Mouse (Mus musculus) lung, postnatal 0 days (tissue): ENCODE results near the gene Mapk8ip3. TPM values are rescaled to one million over a fixed set of nuclear protein-coding genes. Genes with fewer than 3 reads are reported as not detected.

Source experiments
- ATAC-seq: fragments of 200-750 bp; cut with Nextera tagmentation; 2 replicates; pipeline ENCODE4 v1.8.0; 2017; ENCODE audit warnings: moderate library complexity
- DNase-seq: peaks from one replicate; pipeline ENCODE4 v3.0.0-alpha.2; 2016; ENCODE audit warnings: low spot score
- H3K27ac ChIP-seq: fragments of 300-500 bp; sonication (generic); 2 replicates; pipeline ENCODE4 v1.5.1; 2014; ENCODE audit warnings: antibody characterized with exemption, mild to moderate bottlenecking, low read length, mixed read lengths
- H3K27me3 ChIP-seq: fragments of 300-500 bp; sonication (generic); replicated peaks from 2 replicates; pipeline ENCODE4 v1.6.1; 2014; ENCODE audit warnings: low read length, mixed read lengths; ENCODE audit not compliant: insufficient read depth
- H3K36me3 ChIP-seq: fragments of 300-500 bp; sonication (generic); 2 replicates; pipeline ENCODE4 v1.6.1; 2014; ENCODE audit warnings: low read length, mixed read lengths; ENCODE audit not compliant: insufficient read depth
- H3K4me1 ChIP-seq: fragments of 300-500 bp; sonication (generic); 2 replicates; pipeline ENCODE4 v1.6.1; 2014; ENCODE audit warnings: antibody characterized with exemption, low read depth, low read length, mixed read lengths; ENCODE audit not compliant: insufficient read depth
- H3K4me2 ChIP-seq: fragments of 300-500 bp; sonication (generic); replicated peaks from 2 replicates; pipeline ENCODE4 v1.6.1; 2014; ENCODE audit warnings: low read depth, mild to moderate bottlenecking, low read length, moderate library complexity, mixed read lengths
- H3K4me3 ChIP-seq: fragments of 300-500 bp; sonication (generic); 2 replicates; pipeline ENCODE4 v1.5.1; 2014; ENCODE audit warnings: low read depth, low read length
- H3K9ac ChIP-seq: fragments of 300-500 bp; sonication (generic); replicated peaks from 2 replicates; pipeline ENCODE4 v1.6.1; 2014; ENCODE audit warnings: low read depth, mild to moderate bottlenecking
- H3K9me3 ChIP-seq: fragments of 300-500 bp; sonication (generic); 2 replicates; pipeline ENCODE4 v1.6.1; 2016; ENCODE audit warnings: low read length, mixed read lengths
- CTCF ChIP-seq: IDR thresholded peaks from 2 replicates; pipeline ENCODE4 v1.5.1; 2016; ENCODE audit warnings: antibody characterized with exemption, mild to moderate bottlenecking
- EP300 ChIP-seq: IDR thresholded peaks from 2 replicates; pipeline ENCODE4 v1.6.1; 2016; ENCODE audit warnings: antibody characterized with exemption, mild to moderate bottlenecking, control low read depth
- WGBS: fragments of 180-500 bp; shearing (Covaris S2); extraction: QIAGEN DNeasy Blood & Tissue Kit; methylation state at CpG from one replicate; pipeline ENCODE4 v1.1.7; 2014; 5-methylcytosine and 5-hydroxymethylcytosine counted together
- polyA plus RNA-seq: library from polyadenylated mRNA; unstranded; fragments of >200 nt; fragmentation: Nextera tagmentation; extraction: Ambion mirVana; gene quantifications from 2 replicates; pipeline ENCODE4 v1.2.1, GENCODE M21; 2015

Gene Mapk8ip3
- polyA plus RNA-seq, 1 experiment from 2014 or later, result 9.7 TPM

DNA sequence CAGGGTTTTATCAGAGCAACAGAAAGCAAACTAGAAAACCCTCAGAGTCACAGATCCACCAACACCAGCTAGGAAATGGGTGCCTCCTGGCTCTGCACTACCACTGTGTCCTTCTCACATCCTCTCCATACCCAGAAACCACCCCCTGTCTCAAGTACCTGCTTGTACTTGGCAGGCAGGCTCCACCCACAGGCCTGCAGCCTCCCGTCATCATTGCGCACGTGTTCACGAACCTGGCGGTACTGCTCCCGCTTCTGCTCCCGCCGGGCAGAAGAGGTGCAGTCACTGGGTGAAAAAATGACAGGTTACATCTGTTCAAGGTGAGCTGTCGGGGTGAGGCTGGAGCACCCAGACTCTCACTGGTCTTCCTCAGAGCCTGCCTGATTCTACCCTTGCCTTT is 33.0 kb downstream of the Mapk8ip3 start:
- Histone ChIP-seq H3K4me3 (no peak overlapping the region), H3K4me1 (no peaks in the 10 kb centered on the region), H3K9me3 (no peaks in the 10 kb centered on the region), H3K36me3 (peaks cover 83% of the 10 kb centered on the region), H3K4me2 (no peak overlapping the region), H3K9ac (no peak overlapping the region), H3K27ac (no peak overlapping the region), H3K27me3 (no peaks in the 10 kb centered on the region)
- DNase-seq, result no peak
- TF ChIP-seq CTCF (no peak), EP300 (no peak)
- 78% methylated on average over 9 of the region's 9 CpGs for WGBS
- ATAC-seq, result peak; percentile 41

DNA sequence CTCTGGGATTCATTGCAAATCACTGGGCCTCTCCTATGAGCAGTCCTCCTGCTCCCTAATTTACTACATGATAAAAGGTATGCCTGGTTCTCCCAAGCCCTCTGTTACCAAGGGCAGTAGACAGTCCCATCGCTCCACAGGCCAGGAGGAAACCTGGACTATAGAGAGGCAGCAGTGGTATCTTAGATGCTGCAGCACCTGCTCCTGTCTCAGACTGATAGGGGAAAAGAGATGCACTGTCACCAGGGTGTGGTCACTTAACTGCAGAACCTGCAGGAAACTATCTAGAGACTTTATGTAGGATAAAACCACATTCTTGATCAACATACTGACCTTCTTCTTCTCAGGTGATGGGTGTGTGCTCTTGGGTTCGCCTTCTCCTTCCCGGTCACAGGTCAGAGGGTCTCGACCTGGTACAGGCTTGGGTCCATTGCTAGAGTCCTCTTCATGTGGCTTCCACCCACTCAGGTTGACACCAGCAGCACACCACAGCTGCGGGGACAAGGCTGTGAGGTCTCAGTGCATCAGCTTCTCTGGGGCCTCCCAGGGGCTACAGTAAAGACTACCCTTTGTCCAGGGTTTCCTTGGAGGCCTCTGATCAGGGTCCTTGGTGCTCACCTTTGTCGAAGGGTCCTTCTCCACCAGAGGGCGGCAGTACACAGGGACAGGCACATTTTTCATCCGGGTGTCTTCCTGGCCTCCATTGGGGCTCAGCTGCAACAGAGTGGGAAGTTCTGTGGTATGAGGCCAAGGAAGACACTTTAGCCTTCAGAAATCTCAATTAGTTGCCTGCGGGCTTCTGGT is 33.9 kb downstream of the Mapk8ip3 start:
- ATAC-seq, result no peak

DNA sequence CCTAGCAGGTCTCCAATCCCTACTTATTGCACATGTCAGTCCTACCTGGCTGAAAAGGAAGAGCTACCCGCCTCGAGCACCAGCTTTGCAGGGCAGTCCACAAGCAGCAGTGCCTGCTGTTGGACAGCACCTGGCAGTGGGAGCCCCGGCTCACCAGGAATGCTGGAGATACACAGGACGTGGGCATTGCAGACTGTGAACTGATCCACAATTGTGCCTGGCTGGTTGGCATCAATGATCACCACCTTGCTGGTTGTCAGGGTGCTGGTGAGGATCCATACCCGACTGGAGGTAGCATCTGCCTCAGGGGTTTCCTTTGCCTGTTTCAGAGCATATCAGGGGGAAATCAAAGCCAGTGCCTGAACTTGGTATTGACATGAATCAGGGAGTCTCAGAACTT is 34.7 kb downstream of the Mapk8ip3 start:
- TF ChIP-seq EP300, result no peak
- TF ChIP-seq CTCF, result no peak
- Histone ChIP-seq H3K27ac (no peak overlapping the region), H3K36me3 (peaks cover 72% of the 10 kb centered on the region), H3K4me3 (no peak overlapping the region), H3K27me3 (no peaks in the 10 kb centered on the region), H3K9me3 (no peaks in the 10 kb centered on the region), H3K4me2 (no peak overlapping the region), H3K4me1 (no peaks in the 10 kb centered on the region), H3K9ac (no peak overlapping the region)
- DNase-seq, result no peak
- ATAC-seq, result no peak
- WGBS, result 86% methylated on average over 5 of the region's 5 CpGs

More for the DNA sequence above, 33.9 kb downstream of the Mapk8ip3 start:
- Histone ChIP-seq H3K27ac (no peak overlapping the region), H3K4me1 (no peaks in the 10 kb centered on the region), H3K9ac (no peak overlapping the region), H3K27me3 (no peaks in the 10 kb centered on the region), H3K4me3 (no peak overlapping the region), H3K4me2 (no peak overlapping the region), H3K36me3 (peaks cover 77% of the 10 kb centered on the region), H3K9me3 (no peaks in the 10 kb centered on the region)
- DNase-seq, result no peak
- WGBS, result 69% methylated on average over 8 of the region's 9 CpGs
- TF ChIP-seq EP300, result no peak
- peak; percentile 53 for TF ChIP-seq CTCF

DNA sequence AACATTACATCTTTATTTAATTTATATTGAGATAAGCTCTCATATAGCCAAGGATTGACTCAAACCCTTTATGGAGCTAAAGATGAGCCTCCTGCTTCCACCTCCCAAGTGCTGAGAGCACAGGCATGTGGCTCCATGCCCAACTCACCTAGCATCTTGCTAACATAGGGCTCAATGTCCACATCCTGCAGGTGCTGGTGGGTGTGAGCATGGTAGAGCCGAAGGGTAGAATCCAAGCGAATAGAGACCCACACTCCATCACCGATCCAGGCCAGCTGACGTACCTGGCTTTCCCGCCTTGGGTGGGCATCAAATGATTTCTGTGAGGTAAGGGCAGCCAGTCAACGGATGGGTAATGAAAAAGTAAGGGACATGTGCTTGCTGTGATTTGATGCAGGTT is 36.8 kb downstream of the Mapk8ip3 start:
- H3K4me1 ChIP-seq, result no peaks in the 10 kb centered on the region
- no peak overlapping the region for H3K4me3 ChIP-seq
- no peak overlapping the region for H3K27ac ChIP-seq
- ATAC-seq (no peak), DNase-seq (no peak)
- no peaks in the 10 kb centered on the region for H3K9me3 ChIP-seq
- TF ChIP-seq CTCF, result no peak
- no peak for TF ChIP-seq EP300
- no peak overlapping the region for H3K4me2 ChIP-seq
- H3K27me3 ChIP-seq, result no peaks in the 10 kb centered on the region
- H3K36me3 ChIP-seq, result peaks cover 61% of the 10 kb centered on the region
- H3K9ac ChIP-seq, result no peak overlapping the region
- 91% methylated on average over 6 of the region's 6 CpGs for WGBS

DNA sequence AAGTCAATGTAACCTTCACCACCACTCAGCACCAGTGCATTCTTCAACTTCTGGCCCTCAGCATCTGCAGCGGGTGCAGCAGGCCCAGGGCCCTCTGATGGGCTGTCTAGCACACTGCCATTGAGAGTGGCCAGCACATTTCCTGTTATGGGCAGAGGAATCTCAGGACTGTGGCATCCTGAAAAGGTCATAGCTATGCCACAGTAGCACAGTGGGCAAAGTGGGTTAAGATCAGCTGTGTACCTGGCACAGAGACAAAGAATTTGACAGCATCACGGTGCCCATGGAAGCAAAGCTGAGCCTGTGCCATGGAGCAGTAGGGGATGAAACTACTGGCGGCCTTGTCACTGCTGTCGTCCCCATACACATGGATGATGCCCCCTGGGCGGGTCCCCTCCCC is 37.6 kb downstream of the Mapk8ip3 start:
- no peak for ATAC-seq
- H3K9ac ChIP-seq, result no peak overlapping the region
- DNase-seq, result no peak
- TF ChIP-seq CTCF (no peak), EP300 (no peak)
- H3K4me3 ChIP-seq, result no peak overlapping the region
- peaks cover 53% of the 10 kb centered on the region for H3K36me3 ChIP-seq
- H3K27ac ChIP-seq, result no peak overlapping the region
- H3K27me3 ChIP-seq, result no peaks in the 10 kb centered on the region
- 77% methylated on average over 5 of the region's 5 CpGs for WGBS
- peaks cover 2% of the 10 kb centered on the region; the same call in 1 of the 2 replicates for H3K4me1 ChIP-seq
- no peaks in the 10 kb centered on the region for H3K9me3 ChIP-seq
- H3K4me2 ChIP-seq, result no peak overlapping the region

DNA sequence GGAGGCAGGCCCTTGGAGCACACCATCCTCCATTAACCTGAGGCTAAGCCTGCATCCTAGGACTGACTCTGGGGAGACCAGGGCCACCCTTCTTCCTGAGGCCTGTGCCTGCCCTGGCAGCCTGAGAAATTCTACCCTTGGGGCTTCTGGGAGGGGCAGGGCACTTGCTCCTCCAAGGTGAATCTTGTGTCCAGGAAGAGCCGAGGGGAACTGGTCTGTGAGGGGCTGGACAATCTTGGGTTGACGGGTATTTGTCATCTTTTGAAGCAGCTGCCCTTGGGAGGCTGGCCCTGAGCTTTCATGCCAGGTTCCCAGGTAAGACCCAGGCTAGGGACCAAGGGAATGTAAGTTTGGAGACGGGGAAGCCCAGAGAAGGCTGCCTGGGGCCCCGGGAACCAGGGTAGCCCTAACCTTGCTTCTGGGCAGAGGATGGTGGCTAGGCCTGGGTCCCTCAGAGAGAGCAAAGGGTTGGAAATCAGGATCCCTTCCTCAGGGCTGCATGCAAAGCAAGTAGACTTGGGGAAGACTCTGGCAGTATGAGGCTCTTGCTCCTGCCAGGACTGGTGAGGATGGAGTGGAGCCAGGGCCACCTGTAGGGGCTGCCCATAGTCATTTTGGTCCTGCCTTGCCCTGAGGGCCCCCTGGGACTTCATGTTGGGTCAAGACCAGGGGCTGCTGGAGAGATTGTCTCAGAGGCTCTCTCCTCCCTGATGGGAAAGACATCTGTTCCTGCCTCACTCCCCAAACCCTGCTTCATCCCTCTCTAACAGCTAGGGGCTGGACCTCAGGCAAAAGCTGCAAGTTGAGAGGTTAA is 38.5 kb downstream of the Mapk8ip3 start:
- peaks cover 4% of the 10 kb centered on the region; the same call in 1 of the 2 replicates for H3K4me1 ChIP-seq
- no peaks in the 10 kb centered on the region for H3K27me3 ChIP-seq
- TF ChIP-seq EP300, result no peak
- TF ChIP-seq CTCF, result no peak
- no peak overlapping the region for H3K27ac ChIP-seq
- no peak overlapping the region for H3K4me3 ChIP-seq
- H3K9me3 ChIP-seq, result no peaks in the 10 kb centered on the region
- WGBS, result 72% methylated on average over 4 of the region's 4 CpGs
- peaks cover 45% of the 10 kb centered on the region for H3K36me3 ChIP-seq
- ATAC-seq (no peak), DNase-seq (no peak)
- H3K9ac ChIP-seq, result no peak overlapping the region
- no peak overlapping the region for H3K4me2 ChIP-seq
